Mouse (Mus musculus) heart, embryonic 13.5 days (tissue): ENCODE measurements at regions not wholly inside any gene's neighbourhood (a gene's known extent, or its start where the extent isn't known, plus 50 kb on each side); places are given as distances from the start of the nearest gene placed in this dataset.

Experiments
- ATAC-seq: fragments of 200-750 bp; cut with Nextera tagmentation; 2 replicates; pipeline ENCODE4 v1.8.0; 2017; ENCODE audit warnings: moderate TSS enrichment; ENCODE audit not compliant: insufficient number of reproducible peaks, low FRiP score, low TSS enrichment; ENCODE audit errors: extremely low read depth
- H3K27ac ChIP-seq: fragments of 300-500 bp; sonication (generic); replicated peaks from 2 replicates; pipeline ENCODE4 v1.5.1; 2015; ENCODE audit warnings: moderate library complexity, mild to moderate bottlenecking, inconsistent platforms
- H3K27me3 ChIP-seq: fragments of 300-500 bp; sonication (generic); replicated peaks from 2 replicates; pipeline ENCODE4 v1.6.1; 2015; ENCODE audit warnings: mild to moderate bottlenecking, inconsistent platforms
- H3K36me3 ChIP-seq: fragments of 300-500 bp; sonication (generic); 2 replicates; pipeline ENCODE4 v1.6.1; 2015; ENCODE audit warnings: mild to moderate bottlenecking, inconsistent platforms
- H3K4me1 ChIP-seq: fragments of 300-500 bp; sonication (generic); 2 replicates; pipeline ENCODE4 v1.6.1; 2015; ENCODE audit warnings: inconsistent platforms
- H3K4me2 ChIP-seq: fragments of 300-500 bp; sonication (generic); 2 replicates; pipeline ENCODE4 v1.6.1; 2015; ENCODE audit warnings: inconsistent platforms, mild to moderate bottlenecking, moderate library complexity
- H3K4me3 ChIP-seq: fragments of 300-500 bp; sonication (generic); 2 replicates; pipeline ENCODE4 v1.5.1; 2015; ENCODE audit warnings: moderate library complexity, mild to moderate bottlenecking, inconsistent platforms
- H3K9ac ChIP-seq: fragments of 300-500 bp; sonication (generic); 2 replicates; pipeline ENCODE4 v1.6.1; 2015; ENCODE audit warnings: inconsistent platforms, mild to moderate bottlenecking, moderate library complexity
- H3K9me3 ChIP-seq: fragments of 300-500 bp; sonication (generic); 2 replicates; pipeline ENCODE4 v1.6.1; 2016; ENCODE audit warnings: inconsistent platforms
- WGBS: fragments of 180-500 bp; shearing (Covaris S2); methylation state at CpG from one replicate; pipeline ENCODE4 v1.1.7; 2015; ENCODE audit warnings: mixed read lengths; 5-methylcytosine and 5-hydroxymethylcytosine counted together

GRCm38 (mm10) chr2:30743976-30744620, 59.4 kb downstream of the 1700001O22Rik start:
- no peak for ATAC-seq
- Histone ChIP-seq H3K27ac (peak overlapping the region; percentile 87), H3K27me3 (no peaks in the 10 kb centered on the region), H3K4me2 (peak overlapping the region; percentile 48), H3K9ac (peak overlapping the region; percentile 71), H3K9me3 (no peaks in the 10 kb centered on the region), H3K4me1 (peaks cover 29% of the 10 kb centered on the region), H3K36me3 (no peaks in the 10 kb centered on the region), H3K4me3 (no peak overlapping the region)
- 10% methylated on average over 15 of the region's 15 CpGs for WGBS

GRCm38 (mm10) chr2:30743265-30743846, 60.1 kb downstream of the 1700001O22Rik start:
- peak overlapping the region; percentile 87 for H3K27ac ChIP-seq
- peaks cover 29% of the 10 kb centered on the region for H3K4me1 ChIP-seq
- no peaks in the 10 kb centered on the region for H3K36me3 ChIP-seq
- peak overlapping the region; percentile 48; the same call in 1 of the 2 replicates for H3K4me2 ChIP-seq
- H3K9ac ChIP-seq: peak overlapping the region; percentile 71
- WGBS: 27% methylated on average over 4 of the region's 4 CpGs
- H3K27me3 ChIP-seq: no peaks in the 10 kb centered on the region
- no peak overlapping the region for H3K4me3 ChIP-seq
- ATAC-seq: no peak
- H3K9me3 ChIP-seq: no peaks in the 10 kb centered on the region

- H3K36me3 ChIP-seq: no peaks in the 10 kb centered on the region
- no peaks in the 10 kb centered on the region for H3K9me3 ChIP-seq
- H3K27ac ChIP-seq: no peak overlapping the region
- H3K9ac ChIP-seq: no peak overlapping the region
- H3K4me1 ChIP-seq: peaks cover 29% of the 10 kb centered on the region
- H3K4me3 ChIP-seq: no peak overlapping the region
- ATAC-seq: no peak
- H3K27me3 ChIP-seq: no peaks in the 10 kb centered on the region
- H3K4me2 ChIP-seq: no peak overlapping the region
- WGBS: 83% methylated on average over 2 of the region's 2 CpGs
Measured at GRCm38 (mm10) chr2:30741450-30741849, 62.0 kb downstream of the 1700001O22Rik start.

- Histone ChIP-seq H3K9ac (no peak overlapping the region), H3K4me2 (no peak overlapping the region), H3K9me3 (no peaks in the 10 kb centered on the region), H3K4me3 (no peak overlapping the region), H3K4me1 (peaks cover 18% of the 10 kb centered on the region), H3K27ac (no peak overlapping the region), H3K36me3 (no peaks in the 10 kb centered on the region), H3K27me3 (no peaks in the 10 kb centered on the region)
- WGBS: 83% methylated on average over 5 of the region's 5 CpGs
- ATAC-seq: no peak
Measured at GRCm38 (mm10) chr2:30737759-30738158, 65.7 kb downstream of the 1700001O22Rik start.

- Histone ChIP-seq H3K4me3 (no peak overlapping the region), H3K27me3 (no peaks in the 10 kb centered on the region), H3K4me2 (no peak overlapping the region), H3K9me3 (no peaks in the 10 kb centered on the region), H3K4me1 (peaks cover 9% of the 10 kb centered on the region; the same call in 1 of the 2 replicates), H3K9ac (no peak overlapping the region), H3K27ac (no peak overlapping the region), H3K36me3 (no peaks in the 10 kb centered on the region)
- ATAC-seq: no peak
- WGBS: 67% methylated on average over 6 of the region's 6 CpGs
Measured at GRCm38 (mm10) chr2:30736705-30737104, 66.8 kb downstream of the 1700001O22Rik start.

GRCm38 (mm10) chr2:30736236-30736635, 67.2 kb downstream of the 1700001O22Rik start:
- Histone ChIP-seq H3K27ac (no peak overlapping the region), H3K27me3 (no peaks in the 10 kb centered on the region), H3K36me3 (no peaks in the 10 kb centered on the region), H3K9me3 (no peaks in the 10 kb centered on the region), H3K4me2 (no peak overlapping the region), H3K4me1 (peaks cover 9% of the 10 kb centered on the region; the same call in 1 of the 2 replicates), H3K4me3 (no peak overlapping the region), H3K9ac (no peak overlapping the region)
- WGBS: 55% methylated on average over 2 of the region's 2 CpGs
- no peak for ATAC-seq

GRCm38 (mm10) chr2:30733853-30734252, 69.6 kb downstream of the 1700001O22Rik start:
- Histone ChIP-seq H3K9me3 (no peaks in the 10 kb centered on the region), H3K4me1 (peaks cover 9% of the 10 kb centered on the region; the same call in 1 of the 2 replicates), H3K27me3 (no peaks in the 10 kb centered on the region), H3K27ac (no peak overlapping the region), H3K4me3 (no peak overlapping the region), H3K4me2 (no peak overlapping the region), H3K36me3 (no peaks in the 10 kb centered on the region), H3K9ac (no peak overlapping the region)
- no peak for ATAC-seq
- 31% methylated on average over 6 of the region's 6 CpGs for WGBS

- peaks cover 9% of the 10 kb centered on the region; the same call in 1 of the 2 replicates for H3K4me1 ChIP-seq
- no peak overlapping the region for H3K4me2 ChIP-seq
- 89% methylated on average over 5 of the region's 5 CpGs for WGBS
- H3K36me3 ChIP-seq: no peaks in the 10 kb centered on the region
- no peaks in the 10 kb centered on the region for H3K27me3 ChIP-seq
- no peak for ATAC-seq
- H3K27ac ChIP-seq: no peak overlapping the region
- H3K9me3 ChIP-seq: no peaks in the 10 kb centered on the region
- no peak overlapping the region for H3K9ac ChIP-seq
- no peak overlapping the region for H3K4me3 ChIP-seq
Measured at GRCm38 (mm10) chr2:30731832-30732231, 71.6 kb downstream of the 1700001O22Rik start.

- WGBS: 81% methylated on average over 6 of the region's 6 CpGs
- no peak overlapping the region for H3K4me3 ChIP-seq
Measured at GRCm38 (mm10) chr2:30727948-30728347, 75.5 kb downstream of the 1700001O22Rik start.

GRCm38 (mm10) chr2:30725601-30726489, 77.6 kb downstream of the 1700001O22Rik start:
- peak overlapping the region; percentile 16; the same call in 1 of the 2 replicates for H3K27ac ChIP-seq
- peak overlapping the region; percentile 36 for H3K4me3 ChIP-seq
- no peaks in the 10 kb centered on the region for H3K27me3 ChIP-seq
- peak overlapping the region; percentile 78 for H3K9ac ChIP-seq
- peak overlapping the region; percentile 65 for H3K4me2 ChIP-seq
- H3K4me1 ChIP-seq: peaks cover 48% of the 10 kb centered on the region
- 15% methylated on average over 38 of the region's 38 CpGs for WGBS
- no peak for ATAC-seq
- H3K9me3 ChIP-seq: no peaks in the 10 kb centered on the region
- no peaks in the 10 kb centered on the region for H3K36me3 ChIP-seq

More at GRCm38 (mm10) chr2:30727948-30728347, 75.5 kb downstream of the 1700001O22Rik start:
- H3K27ac ChIP-seq: no peak overlapping the region
- no peak overlapping the region for H3K4me2 ChIP-seq
- no peaks in the 10 kb centered on the region for H3K9me3 ChIP-seq
- H3K9ac ChIP-seq: no peak overlapping the region
- H3K27me3 ChIP-seq: no peaks in the 10 kb centered on the region
- ATAC-seq: no peak
- no peaks in the 10 kb centered on the region for H3K36me3 ChIP-seq
- H3K4me1 ChIP-seq: peaks cover 27% of the 10 kb centered on the region

GRCm38 (mm10) chr2:30725186-30725585, 78.3 kb downstream of the 1700001O22Rik start:
- Histone ChIP-seq H3K9ac (peak overlapping the region; percentile 78), H3K27me3 (no peaks in the 10 kb centered on the region), H3K4me2 (peak overlapping the region; percentile 65), H3K9me3 (no peaks in the 10 kb centered on the region), H3K27ac (peak overlapping the region; percentile 16; the same call in 1 of the 2 replicates), H3K36me3 (no peaks in the 10 kb centered on the region), H3K4me1 (peaks cover 55% of the 10 kb centered on the region), H3K4me3 (peak overlapping the region; percentile 36)
- WGBS: 54% methylated on average over 10 of the region's 10 CpGs
- ATAC-seq: no peak
